Mouse (Mus musculus): ENCODE measurements around the gene Mup19. TPM values are rescaled to one million over a fixed set of nuclear protein-coding genes. Genes with fewer than 3 reads are reported as not detected.

Mup19 gene
- polyA plus RNA-seq, 1 experiment from 2014 or later, result not detected

Other genes starting within 250 kb of the Mup19 start
- gene Mup17, start 186.4 kb downstream of the Mup19 start, polyA plus RNA-seq (2015; fragmentation: Nextera tagmentation; extraction: Ambion mirVana), result not detected in 2 replicates
- not detected in 2 replicates for gene Mup18, start 108.1 kb downstream of the Mup19 start, polyA plus RNA-seq (2015; fragmentation: Nextera tagmentation; extraction: Ambion mirVana)
- not detected in 2 replicates for gene Mup5, start 53.0 kb upstream of the Mup19 start, polyA plus RNA-seq (2015; fragmentation: Nextera tagmentation; extraction: Ambion mirVana)

Measured in forebrain, embryonic 16.5 days (tissue).